Mouse (Mus musculus) heart, adult 2 months (tissue): ENCODE data around the gene Sulf2. TPM values are rescaled to one million over a fixed set of nuclear protein-coding genes. Genes with fewer than 3 reads are reported as not detected.

Experiments
- DNase-seq, 2 experiments: peaks; one replicate each; pipeline ENCODE4 v3.0.0; 2021
- H3K27ac ChIP-seq: fragments of 200-600 bp; 2 replicates; pipeline ENCODE4 v1.8.1; 2022
- H3K27me3 ChIP-seq: fragments of 200-500 bp; 2 replicates; pipeline ENCODE4 v1.6.1; 2012; ENCODE audit warnings: mild to moderate bottlenecking, low read length, inconsistent platforms, mixed read lengths; ENCODE audit not compliant: control insufficient read depth, insufficient read depth
- H3K36me3 ChIP-seq: fragments of 200-500 bp; 2 replicates; pipeline ENCODE4 v1.6.1; 2012; ENCODE audit warnings: low read length, inconsistent platforms; ENCODE audit not compliant: control insufficient read depth, insufficient read depth
- H3K4me1 ChIP-seq: fragments of 200-500 bp; 2 replicates; pipeline ENCODE4 v1.6.1; 2011; ENCODE audit warnings: low read length; ENCODE audit not compliant: control insufficient read depth, insufficient read depth
- H3K4me3 ChIP-seq: fragments of 200-600 bp; 2 replicates; pipeline ENCODE4 v1.8.1; 2022
- H3K79me2 ChIP-seq: fragments of 200-500 bp; replicated peaks from 2 replicates; pipeline ENCODE4 v1.6.1; 2012; ENCODE audit warnings: mild to moderate bottlenecking, inconsistent platforms, low read length, moderate library complexity, mixed read lengths; ENCODE audit not compliant: control insufficient read depth, insufficient read depth
- H3K9ac ChIP-seq: fragments of 200-500 bp; 2 replicates; pipeline ENCODE4 v1.6.1; 2012; ENCODE audit warnings: low read depth, mild to moderate bottlenecking, control low read depth, inconsistent platforms, low read length, mixed read lengths
- CTCF ChIP-seq: fragments of 200-600 bp; IDR thresholded peaks from 2 replicates; pipeline ENCODE4 v1.8.1; 2022; ENCODE audit warnings: antibody characterized with exemption, mild to moderate bottlenecking, moderate library complexity
- EP300 ChIP-seq: fragments of 200-500 bp; IDR thresholded peaks from 2 replicates; pipeline ENCODE4 v1.6.1; 2011; ENCODE audit warnings: low read depth, low read length, control low read depth; ENCODE audit not compliant: insufficient read depth
- POLR2A ChIP-seq: fragments of 200-500 bp; IDR thresholded peaks from 2 replicates; pipeline ENCODE4 v1.6.1; 2011; ENCODE audit warnings: mild to moderate bottlenecking, low read depth, low read length, control low read depth; ENCODE audit not compliant: insufficient read depth
- WGBS: fragments of 180-500 bp; shearing (Covaris S2); methylation state at CpG from one replicate; pipeline ENCODE4 v1.1.7; 2018; 5-methylcytosine and 5-hydroxymethylcytosine counted together
- intact Hi-C: fragments of 180-260 bp; cut with DNase I; formaldehyde crosslinking; loops from one replicate; pipeline ENCODE4 v1.15.1; 2025
- polyA plus RNA-seq: library from polyadenylated mRNA; depleted of rRNA; stranded (reverse); fragments of >200 nt; gene quantifications from 2 replicates; pipeline ENCODE4 v1.2.3, GENCODE M21; 2012
- total RNA-seq, 2 experiments: library from RNA; stranded (reverse); gene quantifications; 2 replicates each; pipeline ENCODE4 v1.2.3; 2021

Gene Sulf2
- total and polyA plus RNA-seq, 3 experiments, result 38.5 to 51.0 (median 43.9) TPM

DNA sequence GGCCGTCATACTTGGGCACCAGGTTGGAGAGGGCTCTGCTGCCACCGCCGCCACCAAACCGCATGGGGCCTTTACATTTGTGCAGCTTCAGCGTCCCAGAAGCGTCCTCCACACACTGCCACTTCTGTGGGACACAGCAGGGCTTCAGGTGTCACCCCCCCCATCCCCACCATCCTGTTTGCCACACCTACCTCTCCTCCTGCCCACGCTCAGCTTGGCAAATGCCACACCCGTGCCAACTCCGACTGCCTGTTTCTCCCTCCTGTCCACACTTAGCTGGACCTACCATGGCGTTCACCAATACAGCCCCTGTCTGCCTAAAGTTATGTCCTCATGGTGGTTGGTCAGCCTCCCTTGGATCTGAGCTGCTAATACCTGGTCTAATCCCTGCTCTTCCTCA is 72.8 kb downstream of the Sulf2 start:
- H3K27me3 ChIP-seq, result no peaks in the 10 kb centered on the region
- TF ChIP-seq CTCF (no peak), POLR2A (no peak), EP300 (no peak)
- H3K9ac ChIP-seq, result no peak overlapping the region
- intact Hi-C loops, result loop anchor here (10.0 kb wide), 1 partner anchor 702 kb away; no protein-coding TSS in a partner anchor
- peaks cover 4% of the 10 kb centered on the region for H3K4me1 ChIP-seq
- H3K4me3 ChIP-seq, result no peak overlapping the region
- H3K36me3 ChIP-seq, result no peaks in the 10 kb centered on the region
- H3K79me2 ChIP-seq, result no peaks in the 10 kb centered on the region
- no peak for DNase-seq
- 82% methylated on average over 10 of the region's 10 CpGs for WGBS
- H3K27ac ChIP-seq, result no peak overlapping the region

- DNase-seq, result peak; percentile 69 to 83
- Histone ChIP-seq H3K36me3 (no peaks in the 10 kb centered on the region), H3K9ac (no peak overlapping the region), H3K4me3 (no peak overlapping the region), H3K27me3 (no peaks in the 10 kb centered on the region), H3K4me1 (peaks cover 4% of the 10 kb centered on the region), H3K79me2 (no peaks in the 10 kb centered on the region), H3K27ac (no peak overlapping the region; the same call in 1 of the 2 replicates)
- TF ChIP-seq POLR2A (no peak), EP300 (peak; percentile 68; the same call in 1 of the 2 replicates), CTCF (peak; percentile 78)
- intact Hi-C loops, result loop anchor here (10.0 kb wide), 1 partner anchor 703 kb away; no protein-coding TSS in a partner anchor
- WGBS, result 52% methylated on average over 5 of the region's 5 CpGs
These were observed 73.3 kb downstream of the Sulf2 start for GRCm38 (mm10) chr2:166082193-166082592.

DNA sequence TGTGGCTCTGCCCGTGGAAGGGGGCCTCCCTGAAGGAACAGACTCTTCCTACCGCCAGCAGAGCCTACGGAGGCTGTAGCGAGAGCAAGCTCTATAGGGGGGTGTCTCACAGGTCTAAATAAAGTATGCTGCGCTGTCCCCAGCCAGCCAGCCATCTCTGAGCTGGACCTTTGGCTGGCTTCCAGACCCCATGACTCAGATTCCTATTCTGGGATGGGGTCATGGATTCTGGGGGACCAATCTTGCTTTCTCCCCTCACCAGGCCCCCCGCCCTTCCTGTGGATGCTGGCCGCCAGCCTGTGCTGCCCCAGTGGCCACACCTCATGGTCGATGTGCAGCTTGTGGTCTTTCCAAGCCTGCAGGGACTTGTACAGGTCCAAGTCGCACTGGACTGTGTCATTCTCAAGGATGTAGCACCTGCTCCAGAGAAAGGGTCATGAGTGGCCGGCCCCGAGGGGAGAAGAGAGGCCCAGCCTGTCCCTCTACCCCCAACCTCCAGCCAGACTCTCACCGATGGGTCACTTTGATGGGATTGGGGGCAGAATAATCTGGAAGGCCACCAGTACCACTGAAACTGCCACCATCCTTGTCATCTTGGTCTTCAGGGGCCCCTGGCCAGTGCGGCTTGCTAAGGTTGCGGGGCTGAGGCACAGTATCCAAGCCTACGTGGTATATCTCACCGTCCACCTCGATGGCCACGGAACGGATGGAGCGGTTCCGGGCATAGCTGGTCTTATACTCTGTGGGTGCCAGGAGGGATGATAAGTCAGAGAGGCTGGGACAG is 74.3 kb downstream of the Sulf2 start:
- intact Hi-C loops, result loop anchor here (10.0 kb wide), 1 partner anchor 704 kb away; no protein-coding TSS in a partner anchor
- no peaks in the 10 kb centered on the region for H3K27me3 ChIP-seq
- no peaks in the 10 kb centered on the region for H3K79me2 ChIP-seq
- peak overlapping the region; percentile 71 for H3K9ac ChIP-seq
- peak overlapping the region; percentile 34 for H3K4me3 ChIP-seq
- WGBS, result 42% methylated on average over 21 of the region's 21 CpGs
- peak overlapping the region; percentile 93 for H3K27ac ChIP-seq
- H3K4me1 ChIP-seq, result peaks cover 4% of the 10 kb centered on the region
- no peaks in the 10 kb centered on the region for H3K36me3 ChIP-seq
- TF ChIP-seq CTCF (no peak), POLR2A (no peak), EP300 (no peak)
- peak; percentile 82 to 87 for DNase-seq

DNA sequence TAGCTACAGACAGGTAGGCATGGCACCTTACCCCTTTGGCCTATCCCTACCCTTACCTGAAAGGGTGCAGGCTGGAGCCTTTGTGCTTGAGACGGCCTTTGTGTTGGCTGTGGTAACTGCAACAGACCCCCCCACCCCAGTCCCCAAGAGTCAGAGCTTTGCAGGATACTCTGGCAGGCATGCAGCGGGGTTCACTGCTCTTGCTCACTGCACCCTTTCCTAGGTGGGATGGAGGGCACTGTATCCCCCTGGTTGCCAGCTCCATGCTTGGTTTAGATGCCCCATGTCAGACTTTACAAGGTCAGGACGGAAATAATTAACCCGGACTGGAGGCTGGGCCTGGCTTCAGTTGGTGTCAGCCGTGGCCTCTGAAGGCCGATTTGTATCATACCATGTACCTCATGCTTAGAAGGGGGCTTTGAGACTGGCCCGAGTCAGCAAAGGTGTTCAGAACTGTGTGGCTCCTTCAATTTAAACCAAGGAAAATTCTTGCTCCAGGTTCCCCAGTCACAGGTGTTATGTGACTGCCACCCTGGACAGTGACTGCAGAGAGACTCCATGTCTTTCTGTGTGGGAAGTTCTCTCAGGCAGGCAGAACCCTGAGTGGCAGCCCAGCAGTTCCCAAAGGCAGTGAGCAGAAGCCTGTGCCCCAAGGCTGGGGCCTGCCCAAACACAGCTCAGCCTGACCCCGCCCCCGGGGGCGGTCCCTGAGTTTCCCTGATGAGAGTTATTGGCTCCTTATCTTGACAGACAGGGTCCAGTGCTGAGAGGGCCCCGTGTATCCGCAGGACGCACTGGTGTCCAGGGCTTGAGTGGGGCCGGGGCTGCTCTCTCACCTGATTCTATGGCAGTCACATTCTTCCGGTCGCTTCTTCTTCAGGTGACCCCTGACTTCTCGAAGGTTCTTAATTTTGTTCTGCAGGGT is 75.2 kb downstream of the Sulf2 start:
- Histone ChIP-seq H3K9ac (peak overlapping the region; percentile 71), H3K27me3 (no peaks in the 10 kb centered on the region), H3K36me3 (no peaks in the 10 kb centered on the region), H3K27ac (peak overlapping the region; percentile 93), H3K4me3 (peak overlapping the region; percentile 34), H3K79me2 (no peaks in the 10 kb centered on the region), H3K4me1 (peaks cover 4% of the 10 kb centered on the region)
- TF ChIP-seq POLR2A (peak; percentile 76; the same call in 1 of the 2 replicates), EP300 (no peak)
- peak; percentile 72 to 75 for DNase-seq
- WGBS, result 35% methylated on average over 17 of the region's 17 CpGs
- intact Hi-C loops, result loop anchor here (10.0 kb wide), 1 partner anchor 705 kb away; no protein-coding TSS in a partner anchor

DNA sequence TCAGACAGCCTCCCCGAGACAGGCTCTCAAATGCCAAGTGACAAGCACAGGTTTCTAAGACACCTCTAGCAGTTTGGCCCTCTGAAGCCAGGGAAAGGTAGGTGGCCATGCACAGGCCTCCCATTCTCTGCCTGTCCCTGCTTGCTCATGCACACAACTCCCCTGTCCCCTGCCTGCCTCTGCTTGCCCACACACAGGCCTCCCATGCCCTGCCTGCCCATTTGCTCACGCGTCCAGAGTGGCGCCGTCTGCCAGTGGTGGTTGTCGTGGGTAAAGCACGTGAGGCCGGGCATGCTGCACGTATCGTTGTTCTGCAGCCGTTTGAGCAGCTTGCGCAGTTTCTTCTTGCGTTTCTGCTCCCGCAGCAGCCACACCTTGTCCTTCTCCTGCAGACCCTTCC is 76.2 kb downstream of the Sulf2 start:
- intact Hi-C loops, result no loop called here
- peaks cover 6% of the 10 kb centered on the region for H3K4me1 ChIP-seq
- no peaks in the 10 kb centered on the region for H3K36me3 ChIP-seq
- no peaks in the 10 kb centered on the region for H3K79me2 ChIP-seq
- H3K4me3 ChIP-seq, result no peak overlapping the region
- no peaks in the 10 kb centered on the region for H3K27me3 ChIP-seq
- H3K9ac ChIP-seq, result no peak overlapping the region
- DNase-seq, result no peak
- H3K27ac ChIP-seq, result no peak overlapping the region
- TF ChIP-seq CTCF, result no peak
- TF ChIP-seq POLR2A, result no peak
- no peak for TF ChIP-seq EP300
- WGBS, result 93% methylated on average over 14 of the region's 14 CpGs
